8 mouse cellular contexts compared by ENCODE assay signal in the genomic region with DNA sequence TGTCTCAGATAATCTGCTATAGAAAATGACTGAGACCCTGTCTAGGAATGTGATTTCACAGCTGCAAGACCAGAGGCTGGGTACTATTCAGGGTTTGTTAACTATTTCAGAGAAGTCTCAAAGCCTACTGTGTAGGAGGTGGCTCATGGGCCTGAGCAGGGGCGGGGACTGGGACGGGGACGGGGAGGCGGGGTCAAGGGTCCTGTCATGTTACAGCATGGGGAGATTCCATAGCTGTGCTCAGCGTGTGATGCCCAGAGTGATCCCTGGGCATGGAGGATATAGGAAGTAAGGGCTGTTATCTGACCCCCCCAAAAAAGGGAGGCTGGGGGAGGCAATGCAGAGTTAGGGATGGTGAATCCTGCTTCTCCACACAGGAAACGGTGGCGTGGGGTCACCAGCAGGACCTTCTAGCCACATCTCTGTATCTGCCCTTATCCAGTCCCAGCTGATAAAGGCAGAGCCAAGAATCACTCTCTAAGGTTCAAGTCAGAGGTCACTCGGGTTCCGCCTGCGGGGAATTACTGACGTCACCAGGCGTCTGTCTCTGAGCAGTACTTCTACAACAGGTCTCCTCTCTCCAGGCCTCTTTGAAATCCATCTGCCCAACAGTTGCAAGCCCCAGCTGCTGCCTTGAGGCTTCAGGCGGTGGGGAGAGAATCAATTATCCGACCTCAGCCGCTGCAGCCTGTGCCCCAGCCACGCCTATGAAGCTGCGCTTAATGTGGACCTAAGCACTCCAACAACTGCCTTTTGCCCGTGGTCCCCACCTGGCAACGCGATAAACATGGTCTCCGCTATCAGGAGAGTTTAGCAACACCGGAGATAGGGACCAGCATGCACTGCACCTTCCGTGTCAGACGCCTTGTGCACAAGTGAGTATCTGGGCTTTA. TPM values are rescaled to one million over a fixed set of nuclear protein-coding genes. Genes with fewer than 3 reads are reported as not detected.
DNase-seq lines count a peak whose midpoint lies in the region; ATAC-seq and TF ChIP-seq lines count a peak whose summit lies in the region.

No protein-coding gene starts in this region.

- H3K27ac ChIP-seq in hindbrain, embryonic 13.5 days: no peak overlapping the region
- peak overlapping the region; percentile 37 for H3K27ac ChIP-seq in liver, adult 2 months (replicated peaks; ENCODE audit: insufficient read depth, low read depth, low read length)
- H3K27ac ChIP-seq in neural tube, embryonic 15.5 days (replicated peaks): no peak overlapping the region

- H3K9me3 ChIP-seq in E14TG2a.4 (ENCODE audit: low read length): no peaks in the 10 kb centered on the region
- H3K9me3 ChIP-seq in hindbrain, embryonic 13.5 days: no peaks in the 10 kb centered on the region
- no peaks in the 10 kb centered on the region for H3K9me3 ChIP-seq in neural tube, embryonic 15.5 days (replicated peaks)

- 0 out of 2 replicates have a peak, but pooled peaks cover 3% of the 10 kb centered on the region for H3K79me2 ChIP-seq in liver, adult 2 months (ENCODE audit: control insufficient read depth, insufficient read depth, low read length)

- peak overlapping the region; percentile 11; the same call in 1 of the 2 replicates for H3K4me2 ChIP-seq in hindbrain, embryonic 13.5 days
- 0 out of 2 replicates have a peak overlapping the region, but pooled peaks have one; percentile 9 for H3K4me2 ChIP-seq in neural tube, embryonic 15.5 days

- no peaks in the 10 kb centered on the region for H3K27me3 ChIP-seq in E14TG2a.4 (ENCODE audit: insufficient read depth, low read length)
- no peaks in the 10 kb centered on the region for H3K27me3 ChIP-seq in hindbrain, embryonic 13.5 days
- H3K27me3 ChIP-seq in liver, adult 2 months (ENCODE audit: control insufficient read depth, insufficient read depth, low read length): no peaks in the 10 kb centered on the region
- no peaks in the 10 kb centered on the region for H3K27me3 ChIP-seq in neural tube, embryonic 15.5 days (replicated peaks)

- TF ChIP-seq POLR2A in liver, adult 2 months (IDR thresholded peaks at IDR 0.05; ENCODE audit: extremely low read depth, insufficient read depth, low read length): no peak

- peak overlapping the region; percentile 53 for H3K4me3 ChIP-seq in E14TG2a.4 (replicated peaks; ENCODE audit: low read length)
- H3K4me3 ChIP-seq in hindbrain, embryonic 13.5 days: no peak overlapping the region
- peak overlapping the region; percentile 28 for H3K4me3 ChIP-seq in liver, adult 2 months (ENCODE audit: insufficient read depth, low read depth, low read length)
- no peak overlapping the region for H3K4me3 ChIP-seq in neural tube, embryonic 15.5 days (replicated peaks)

- 0 out of 2 replicates have a peak, but pooled peaks have one; percentile 11 for ATAC-seq in hindbrain, embryonic 13.5 days (ENCODE audit: low FRiP score)
- no peak for ATAC-seq in neural tube, embryonic 15.5 days (ENCODE audit: low FRiP score)
- ATAC-seq in inflammation-experienced regulatory T-cells, adult 6 months: no peak

- H3K36me3 ChIP-seq in E14TG2a.4 (ENCODE audit: insufficient read depth, low read length): no peaks in the 10 kb centered on the region
- H3K36me3 ChIP-seq in hindbrain, embryonic 13.5 days: no peaks in the 10 kb centered on the region
- no peaks in the 10 kb centered on the region for H3K36me3 ChIP-seq in liver, adult 2 months (ENCODE audit: control insufficient read depth, insufficient read depth, low read length)
- no peaks in the 10 kb centered on the region for H3K36me3 ChIP-seq in neural tube, embryonic 15.5 days

- peak; percentile 63 for DNase-seq in ZHBTc4 (ENCODE audit: low read depth, low spot score)
- peak; percentile 83 for DNase-seq in liver, adult 2 months (ENCODE audit: extremely low read depth, low read depth, low spot score)
- DNase-seq in spleen, postnatal 4 days (ENCODE audit: low spot score in 2 of 2): no peak
- DNase-seq in frontal cortex, adult 2 months (ENCODE audit: extremely low spot score in 1 of 2, low spot score in 1 of 2): no peak

- H3K4me1 ChIP-seq in E14TG2a.4 (replicated peaks; ENCODE audit: low read depth, low read length): peaks cover 52% of the 10 kb centered on the region
- H3K4me1 ChIP-seq in hindbrain, embryonic 13.5 days (replicated peaks): peaks cover 32% of the 10 kb centered on the region
- peaks cover 5% of the 10 kb centered on the region; the same call in 1 of the 2 replicates for H3K4me1 ChIP-seq in liver, adult 2 months (ENCODE audit: control insufficient read depth, insufficient read depth, low read length)
- peaks cover 32% of the 10 kb centered on the region for H3K4me1 ChIP-seq in neural tube, embryonic 15.5 days

- TF ChIP-seq CTCF in E14TG2a.4 (conservative IDR thresholded peaks at IDR 0.05; ENCODE audit: low read length): no peak
- TF ChIP-seq CTCF in liver, adult 2 months (IDR thresholded peaks at IDR 0.05; ENCODE audit: low read depth, low read length): no peak

- H3K9ac ChIP-seq in hindbrain, embryonic 13.5 days: no peak overlapping the region
- H3K9ac ChIP-seq in liver, adult 2 months (ENCODE audit: low read depth, low read length): peak overlapping the region; percentile 35
- H3K9ac ChIP-seq in neural tube, embryonic 15.5 days (replicated peaks): no peak overlapping the region; the same call in 1 of the 2 replicates

- 23% methylated on average over 24 of the region's 24 CpGs for WGBS in hindbrain, embryonic 13.5 days
- 9% methylated on average over 24 of the region's 24 CpGs for WGBS in liver, adult 2 months
- WGBS in neural tube, embryonic 15.5 days: 31% methylated on average over 24 of the region's 24 CpGs

RNA-seq across cellular contexts. Expression of a gene that starts 33.9 kb away (rescaled TPM):
- polyA plus RNA-seq in hindbrain, embryonic 13.5 days (2015; fragmentation: Nextera tagmentation; extraction: Ambion mirVana): 5.2 and 5.3 TPM in 2 replicates
- total RNA-seq in liver, adult 2 months (2014; rRNA removed): 13.4 and 18.7 TPM in 2 replicates
- polyA plus RNA-seq in liver, adult 2 months (2012; rRNA removed): 20.0 and 22.2 TPM in 2 replicates
- polyA plus RNA-seq in neural tube, embryonic 15.5 days (2015; fragmentation: Nextera tagmentation; extraction: Ambion mirVana): 6.7 and 7.1 TPM in 2 replicates
- 1 to 10 TPM; 6.1 to 6.8 (median 6.2) TPM for polyA plus RNA-seq in inflammation-experienced regulatory T-cells, adult 6 months (2017; shearing (Covaris generic))
- polyA plus RNA-seq in frontal cortex, adult 2 months (2012; rRNA removed): 18.0 and 21.5 TPM in 2 replicates

Comparison
In these comparisons a context has a peak if more than half of its experiments do, and no peak if none do; other contexts are left out.
1. H3K4me3 ChIP-seq: peak in E14TG2a.4 (single experiment) and liver, adult 2 months (single experiment); none in hindbrain, embryonic 13.5 days (single experiment) and neural tube, embryonic 15.5 days (single experiment).
2. DNase-seq: peak in ZHBTc4 (single experiment) and liver, adult 2 months (single experiment); none in spleen, postnatal 4 days (0 of 2) and frontal cortex, adult 2 months (0 of 2).